ENCODE assay signal across 8 mouse cellular contexts in the genomic region with DNA sequence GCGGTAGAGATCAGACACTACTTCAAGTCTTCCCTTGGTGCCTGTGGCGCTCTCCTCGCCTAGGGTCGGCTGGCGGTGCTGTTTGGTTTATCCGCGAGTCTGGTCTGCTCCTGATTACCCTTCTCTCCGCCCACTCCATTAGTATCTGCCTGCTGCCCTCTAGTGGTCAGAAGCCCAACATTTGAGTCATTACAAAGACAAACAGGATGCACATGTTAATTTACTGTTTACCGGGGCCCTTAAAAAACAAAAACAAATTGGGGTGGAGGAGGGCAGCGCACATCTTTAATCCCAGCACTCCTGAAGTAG. TPM values are rescaled to one million over a fixed set of nuclear protein-coding genes. Genes with fewer than 3 reads are reported as not detected.
DNase-seq lines count a peak whose midpoint lies in the region; ATAC-seq and TF ChIP-seq lines count a peak whose summit lies in the region.

No protein-coding gene starts in this region.

- H3K27me3 ChIP-seq in intestine, embryonic 15.5 days (replicated peaks), result no peaks in the 10 kb centered on the region
- no peaks in the 10 kb centered on the region for H3K27me3 ChIP-seq in midbrain, embryonic 11.5 days (ENCODE audit: control insufficient read depth, insufficient read depth, low read length)
- H3K27me3 ChIP-seq in spleen, adult 2 months (ENCODE audit: control insufficient read depth, insufficient read depth, low read length), result no peaks in the 10 kb centered on the region

- DNase-seq in ovary, adult 18-20 months (ENCODE audit: low spot score), result peak; percentile 47
- DNase-seq in ovary, postnatal 10 days (ENCODE audit: low spot score), result no peak
- DNase-seq in embryo, embryonic 11 days, result peak; percentile 94
- peak; percentile 49 to 73 for DNase-seq in gastrocnemius, postnatal 36 days
- peak; percentile 32 to 55 for DNase-seq in left cerebral cortex, postnatal 36 days (ENCODE audit: low spot score in 2 of 2)
- peak; percentile 98 for DNase-seq in midbrain, embryonic 11.5 days (ENCODE audit: low spot score, missing footprints)
- DNase-seq in spleen, adult 2 months (ENCODE audit: low read depth in 1 of 2, low spot score in 2 of 2), result peak; percentile 39 to 56

- no peaks in the 10 kb centered on the region for H3K9me3 ChIP-seq in intestine, embryonic 15.5 days
- no peaks in the 10 kb centered on the region for H3K9me3 ChIP-seq in midbrain, embryonic 11.5 days (ENCODE audit: control insufficient read depth, low read length)

- peak overlapping the region; percentile 95 for H3K27ac ChIP-seq in intestine, embryonic 15.5 days
- no peak overlapping the region for H3K27ac ChIP-seq in midbrain, embryonic 11.5 days (ENCODE audit: low read depth, low read length)
- no peak overlapping the region for H3K27ac ChIP-seq in spleen, adult 2 months (ENCODE audit: insufficient read depth, low read length)

- WGBS in intestine, embryonic 15.5 days, result under 1% methylated on average over 10 of the region's 10 CpGs
- 1% methylated on average over 10 of the region's 10 CpGs for WGBS in midbrain, embryonic 11.5 days
- 3% methylated on average over 10 of the region's 10 CpGs for WGBS in spleen, adult 2 months

- 0 out of 2 replicates have a peak, but pooled peaks cover 6% of the 10 kb centered on the region for H3K4me1 ChIP-seq in intestine, embryonic 15.5 days (replicated peaks)
- H3K4me1 ChIP-seq in midbrain, embryonic 11.5 days (ENCODE audit: control insufficient read depth, insufficient read depth, low read length), result peaks cover 9% of the 10 kb centered on the region
- H3K4me1 ChIP-seq in spleen, adult 2 months (ENCODE audit: control insufficient read depth, insufficient read depth, insufficient read length), result peaks cover 3% of the 10 kb centered on the region; the same call in 1 of the 2 replicates

- peak overlapping the region; percentile 31 for H3K4me3 ChIP-seq in intestine, embryonic 15.5 days (replicated peaks)
- peak overlapping the region; percentile 18; the same call in 1 of the 2 replicates for H3K4me3 ChIP-seq in midbrain, embryonic 11.5 days (ENCODE audit: low read depth, low read length)
- no peak overlapping the region for H3K4me3 ChIP-seq in spleen, adult 2 months (ENCODE audit: extremely low read depth, insufficient read depth, insufficient read length)

- ATAC-seq in intestine, embryonic 15.5 days, result peak; percentile 60
- peak; percentile 83 for ATAC-seq in midbrain, embryonic 11.5 days (ENCODE audit: low FRiP score)

- TF ChIP-seq POLR2A in spleen, adult 2 months (IDR thresholded peaks at IDR 0.05; ENCODE audit: low read depth, low read length), result no peak

- TF ChIP-seq CTCF in spleen, adult 2 months (IDR thresholded peaks at IDR 0.05; ENCODE audit: extremely low read depth, insufficient read depth, insufficient read length, insufficient replicate concordance), result peak; percentile 59; the same call in 1 of the 2 replicates

- peaks cover 16% of the 10 kb centered on the region for H3K36me3 ChIP-seq in intestine, embryonic 15.5 days
- H3K36me3 ChIP-seq in midbrain, embryonic 11.5 days (ENCODE audit: control insufficient read depth, insufficient read depth, low read length), result peaks cover 5% of the 10 kb centered on the region; the same call in 1 of the 2 replicates
- peaks cover 9% of the 10 kb centered on the region for H3K36me3 ChIP-seq in spleen, adult 2 months (ENCODE audit: control insufficient read depth, insufficient read depth, low read length)

- intact Hi-C loops in gastrocnemius, postnatal 36 days (cut with DNase I), result loop anchor here (1.0 to 2.0 kb wide), 2 partner anchors 87 to 110 kb away; no protein-coding TSS in a partner anchor
- intact Hi-C loops in left cerebral cortex, postnatal 36 days (cut with DNase I), result loop anchor here (1.0 to 2.0 kb wide), 2 partner anchors 87 to 110 kb away; no protein-coding TSS in a partner anchor

- H3K4me2 ChIP-seq in intestine, embryonic 15.5 days (replicated peaks), result peak overlapping the region; percentile 74
- peak overlapping the region; percentile 46 for H3K4me2 ChIP-seq in midbrain, embryonic 11.5 days

- H3K9ac ChIP-seq in intestine, embryonic 15.5 days, result peak overlapping the region; percentile 53
- peak overlapping the region; percentile 47 for H3K9ac ChIP-seq in midbrain, embryonic 11.5 days (ENCODE audit: low read length)

RNA-seq across cellular contexts. Expression of a gene that starts 0.7 kb away (rescaled TPM):
- total RNA-seq in gastrocnemius, postnatal 36 days (2021), result not detected
- polyA plus RNA-seq in intestine, embryonic 15.5 days (2015; fragmentation: Nextera tagmentation; extraction: Ambion mirVana), result 209 and 213 TPM in 2 replicates
- total RNA-seq in left cerebral cortex, postnatal 36 days (2021), result not detected
- polyA plus RNA-seq in midbrain, embryonic 11.5 days (2014; fragmentation: Nextera tagmentation; extraction: Ambion mirVana), result 0.21 and 0.42 TPM in 2 replicates
- 0.15 and 0.18 TPM in 2 replicates for polyA plus RNA-seq in spleen, adult 2 months (2012; rRNA removed)

RNA-seq across cellular contexts. Expression of a gene that starts 24.8 kb away (rescaled TPM):
- total RNA-seq in gastrocnemius, postnatal 36 days (2021), result 10 to 100 TPM; 11.1 to 11.3 TPM
- 155 and 158 TPM in 2 replicates for polyA plus RNA-seq in intestine, embryonic 15.5 days (2015; fragmentation: Nextera tagmentation; extraction: Ambion mirVana)
- total RNA-seq in left cerebral cortex, postnatal 36 days (2021), result 10 to 100 TPM; 48.2 to 64.4 TPM
- polyA plus RNA-seq in midbrain, embryonic 11.5 days (2014; fragmentation: Nextera tagmentation; extraction: Ambion mirVana), result 95.8 and 96.2 TPM in 2 replicates
- 17.8 and 18.8 TPM in 2 replicates for polyA plus RNA-seq in spleen, adult 2 months (2012; rRNA removed)

RNA-seq across cellular contexts. Expression of a gene that starts 54.5 kb away (rescaled TPM):
- total RNA-seq in gastrocnemius, postnatal 36 days (2021), result 100 to 1,000 TPM; 270 to 308 TPM
- polyA plus RNA-seq in intestine, embryonic 15.5 days (2015; fragmentation: Nextera tagmentation; extraction: Ambion mirVana), result 246 and 278 TPM in 2 replicates
- total RNA-seq in left cerebral cortex, postnatal 36 days (2021), result 100 to 1,000 TPM; 148 to 171 TPM
- 177 and 180 TPM in 2 replicates for polyA plus RNA-seq in midbrain, embryonic 11.5 days (2014; fragmentation: Nextera tagmentation; extraction: Ambion mirVana)
- polyA plus RNA-seq in spleen, adult 2 months (2012; rRNA removed), result 15.1 and 15.2 TPM in 2 replicates

Comparison
In these comparisons a context has a peak if more than half of its experiments do, and no peak if none do; other contexts are left out.
1. RNA of a gene that starts 0.7 kb away (polyA plus RNA-seq): 209 to 213 TPM in intestine, embryonic 15.5 days; 0.21 to 0.42 TPM in midbrain, embryonic 11.5 days and 0.15 to 0.18 TPM in spleen, adult 2 months; every median in the first group is over 100 times any median in the second.
2. RNA of a gene that starts 54.5 kb away (polyA plus RNA-seq): 246 to 278 TPM in intestine, embryonic 15.5 days and 177 to 180 TPM in midbrain, embryonic 11.5 days; 15.1 to 15.2 TPM in spleen, adult 2 months; every median in the first group is over 10 times any median in the second.